Mouse (Mus musculus): ENCODE data around the gene Ppt2. TPM values are rescaled to one million over a fixed set of nuclear protein-coding genes. Genes with fewer than 3 reads are reported as not detected.
A peak's percentile ranks its signal among the peaks of the same experiment; 100 is the strongest.

The Ppt2 gene
- polyA plus RNA-seq, 1 experiment, result 20.2 TPM

DNA sequence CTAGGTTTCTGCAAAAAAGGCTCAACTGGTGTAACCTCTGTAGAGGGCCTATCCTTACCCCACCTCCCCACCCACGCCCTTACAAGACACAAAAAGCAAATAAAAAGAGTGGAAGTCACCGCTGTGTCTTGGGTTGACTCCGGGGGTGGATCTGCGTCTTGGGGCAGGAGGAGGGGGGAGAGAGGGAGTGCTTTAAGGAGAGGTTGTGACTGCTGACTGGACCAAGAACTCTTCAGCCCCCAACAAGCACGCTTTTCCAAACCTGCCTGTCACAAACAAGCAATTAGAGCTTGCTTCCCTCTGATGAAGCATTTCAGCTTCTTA, 296 bp upstream of the Ppt2 start:
- H3K27ac ChIP-seq (ENCODE audit: control insufficient read depth, insufficient read depth, low read depth, low read length), result no peak overlapping the region
- H3K27me3 ChIP-seq (ENCODE audit: control insufficient read depth, insufficient read depth, low read length), result peaks cover 5% of the 10 kb centered on the region; the same call in 1 of the 2 replicates
- TF ChIP-seq POLR2A (IDR thresholded peaks at IDR 0.05; ENCODE audit: control insufficient read depth, low read depth, low read length), result no peak
- TF ChIP-seq CTCF (IDR thresholded peaks at IDR 0.05; ENCODE audit: control insufficient read depth, insufficient read depth, insufficient replicate concordance, low read depth, low read length), result no peak
- no peaks in the 10 kb centered on the region for H3K36me3 ChIP-seq (ENCODE audit: control insufficient read depth, insufficient read depth, low read length)
- H3K4me3 ChIP-seq (ENCODE audit: control insufficient read depth, low read depth, low read length), result no peak overlapping the region
- peaks cover 51% of the 10 kb centered on the region for H3K4me1 ChIP-seq (ENCODE audit: control insufficient read depth, insufficient read depth, low read length)

- Histone ChIP-seq H3K27ac (ENCODE audit: control insufficient read depth, insufficient read depth, low read depth, low read length) (peak overlapping the region; percentile 92), H3K4me3 (ENCODE audit: control insufficient read depth, low read depth, low read length) (peak overlapping the region; percentile 94), H3K27me3 (ENCODE audit: control insufficient read depth, insufficient read depth, low read length) (peaks cover 5% of the 10 kb centered on the region; the same call in 1 of the 2 replicates), H3K36me3 (ENCODE audit: control insufficient read depth, insufficient read depth, low read length) (no peaks in the 10 kb centered on the region), H3K4me1 (ENCODE audit: control insufficient read depth, insufficient read depth, low read length) (peaks cover 48% of the 10 kb centered on the region)
- TF ChIP-seq CTCF (IDR thresholded peaks at IDR 0.05; ENCODE audit: control insufficient read depth, insufficient read depth, insufficient replicate concordance, low read depth, low read length), result no peak
- peak; percentile 48; the same call in 1 of the 2 replicates for TF ChIP-seq POLR2A (IDR thresholded peaks at IDR 0.05; ENCODE audit: control insufficient read depth, low read depth, low read length)
Measured at GRCm38 (mm10) chr17:34627093-34627942, 992 bp downstream of the Ppt2 start.

- TF ChIP-seq CTCF (IDR thresholded peaks at IDR 0.05; ENCODE audit: control insufficient read depth, insufficient read depth, insufficient replicate concordance, low read depth, low read length) (peak; percentile 18; the same call in 1 of the 2 replicates), POLR2A (IDR thresholded peaks at IDR 0.05; ENCODE audit: control insufficient read depth, low read depth, low read length) (no peak)
- H3K4me3 ChIP-seq (ENCODE audit: control insufficient read depth, low read depth, low read length), result peak overlapping the region; percentile 94
- no peaks in the 10 kb centered on the region for H3K36me3 ChIP-seq (ENCODE audit: control insufficient read depth, insufficient read depth, low read length)
- peak overlapping the region; percentile 81 for H3K27ac ChIP-seq (ENCODE audit: control insufficient read depth, insufficient read depth, low read depth, low read length)
- peaks cover 44% of the 10 kb centered on the region for H3K4me1 ChIP-seq (ENCODE audit: control insufficient read depth, insufficient read depth, low read length)
- H3K27me3 ChIP-seq (ENCODE audit: control insufficient read depth, insufficient read depth, low read length), result peaks cover 5% of the 10 kb centered on the region; the same call in 1 of the 2 replicates
Measured at GRCm38 (mm10) chr17:34626773-34627092, 1.6 kb downstream of the Ppt2 start.

- peak overlapping the region; percentile 81 for H3K27ac ChIP-seq (ENCODE audit: control insufficient read depth, insufficient read depth, low read depth, low read length)
- H3K27me3 ChIP-seq (ENCODE audit: control insufficient read depth, insufficient read depth, low read length), result peaks cover 5% of the 10 kb centered on the region; the same call in 1 of the 2 replicates
- H3K4me1 ChIP-seq (ENCODE audit: control insufficient read depth, insufficient read depth, low read length), result peaks cover 40% of the 10 kb centered on the region
- no peak for TF ChIP-seq CTCF (IDR thresholded peaks at IDR 0.05; ENCODE audit: control insufficient read depth, insufficient read depth, insufficient replicate concordance, low read depth, low read length)
- no peak for TF ChIP-seq POLR2A (IDR thresholded peaks at IDR 0.05; ENCODE audit: control insufficient read depth, low read depth, low read length)
- no peaks in the 10 kb centered on the region for H3K36me3 ChIP-seq (ENCODE audit: control insufficient read depth, insufficient read depth, low read length)
- H3K4me3 ChIP-seq (ENCODE audit: control insufficient read depth, low read depth, low read length), result peak overlapping the region; percentile 94
Measured at GRCm38 (mm10) chr17:34626062-34626772, 2.1 kb downstream of the Ppt2 start.

- H3K4me1 ChIP-seq (ENCODE audit: control insufficient read depth, insufficient read depth, low read length), result peaks cover 31% of the 10 kb centered on the region
- no peak for TF ChIP-seq POLR2A (IDR thresholded peaks at IDR 0.05; ENCODE audit: control insufficient read depth, low read depth, low read length)
- no peak for TF ChIP-seq CTCF (IDR thresholded peaks at IDR 0.05; ENCODE audit: control insufficient read depth, insufficient read depth, insufficient replicate concordance, low read depth, low read length)
- H3K27me3 ChIP-seq (ENCODE audit: control insufficient read depth, insufficient read depth, low read length), result no peaks in the 10 kb centered on the region
- no peak overlapping the region for H3K4me3 ChIP-seq (ENCODE audit: control insufficient read depth, low read depth, low read length)
- H3K27ac ChIP-seq (ENCODE audit: control insufficient read depth, insufficient read depth, low read depth, low read length), result no peak overlapping the region
- H3K36me3 ChIP-seq (ENCODE audit: control insufficient read depth, insufficient read depth, low read length), result no peaks in the 10 kb centered on the region
Measured at GRCm38 (mm10) chr17:34624981-34625380, 3.3 kb downstream of the Ppt2 start.

GRCm38 (mm10) chr17:34623161-34623560, 5.1 kb downstream of the Ppt2 start:
- no peak overlapping the region for H3K4me3 ChIP-seq (ENCODE audit: control insufficient read depth, low read depth, low read length)
- no peak for TF ChIP-seq POLR2A (IDR thresholded peaks at IDR 0.05; ENCODE audit: control insufficient read depth, low read depth, low read length)
- TF ChIP-seq CTCF (IDR thresholded peaks at IDR 0.05; ENCODE audit: control insufficient read depth, insufficient read depth, insufficient replicate concordance, low read depth, low read length), result no peak
- no peak overlapping the region for H3K27ac ChIP-seq (ENCODE audit: control insufficient read depth, insufficient read depth, low read depth, low read length)
- H3K27me3 ChIP-seq (ENCODE audit: control insufficient read depth, insufficient read depth, low read length), result no peaks in the 10 kb centered on the region
- H3K36me3 ChIP-seq (ENCODE audit: control insufficient read depth, insufficient read depth, low read length), result no peaks in the 10 kb centered on the region
- H3K4me1 ChIP-seq (ENCODE audit: control insufficient read depth, insufficient read depth, low read length), result peaks cover 23% of the 10 kb centered on the region

- Histone ChIP-seq H3K27me3 (ENCODE audit: control insufficient read depth, insufficient read depth, low read length) (no peaks in the 10 kb centered on the region), H3K4me1 (ENCODE audit: control insufficient read depth, insufficient read depth, low read length) (peaks cover 5% of the 10 kb centered on the region), H3K36me3 (ENCODE audit: control insufficient read depth, insufficient read depth, low read length) (no peaks in the 10 kb centered on the region), H3K27ac (ENCODE audit: control insufficient read depth, insufficient read depth, low read depth, low read length) (no peak overlapping the region), H3K4me3 (ENCODE audit: control insufficient read depth, low read depth, low read length) (no peak overlapping the region)
- TF ChIP-seq POLR2A (IDR thresholded peaks at IDR 0.05; ENCODE audit: control insufficient read depth, low read depth, low read length) (no peak), CTCF (IDR thresholded peaks at IDR 0.05; ENCODE audit: control insufficient read depth, insufficient read depth, insufficient replicate concordance, low read depth, low read length) (no peak)
Measured at GRCm38 (mm10) chr17:34621006-34621405, 7.3 kb downstream of the Ppt2 start.

All from testis, adult 2 months (tissue).